Mouse (Mus musculus): ENCODE results near the gene Capn15. TPM values are rescaled to one million over a fixed set of nuclear protein-coding genes. Genes with fewer than 3 reads are reported as not detected.
A peak's percentile ranks its signal among the peaks of the same experiment; 100 is the strongest.

Gene Capn15
- 10 to 100 TPM; 15.8 to 16.2 TPM for total RNA-seq (2021)
- long read RNA-seq, experiment 1, full-length matches to known transcripts = 1 of 7 reads
- long read RNA-seq, experiment 1, partial matches to known transcripts = 3 of 7 reads
- long read RNA-seq, experiment 1, other reads (novel, unspliced or antisense) = 3 of 7 reads
- long read RNA-seq, experiment 2, full-length matches to known transcripts = 3 of 10 reads
- long read RNA-seq, experiment 2, partial matches to known transcripts = 2 of 10 reads
- long read RNA-seq, experiment 2, other reads (novel, unspliced or antisense) = 5 of 10 reads

GRCm38 (mm10) chr17:25985306-25986294 lies at the start of gene Capn15:
Capn15 (minus strand) TSS chr17:25985796.
- peak; percentile 94 for DNase-seq

GRCm38 (mm10) chr17:26032037-26032436 lies 46.4 kb upstream of the Capn15 start:
- DNase-seq = no peak

- DNase-seq = no peak
Observed at GRCm38 (mm10) chr17:26031583-26031982, 46.0 kb upstream of the Capn15 start.

GRCm38 (mm10) chr17:26028261-26028660 lies 42.7 kb upstream of the Capn15 start:
- DNase-seq = no peak

GRCm38 (mm10) chr17:26024674-26025073 lies 39.1 kb upstream of the Capn15 start:
- DNase-seq = no peak

- DNase-seq = no peak
Observed at GRCm38 (mm10) chr17:26023966-26024365, 38.4 kb upstream of the Capn15 start.

GRCm38 (mm10) chr17:26023181-26023580 lies 37.6 kb upstream of the Capn15 start:
- no peak for DNase-seq

GRCm38 (mm10) chr17:26021728-26022341 lies 36.2 kb upstream of the Capn15 start:
- DNase-seq = no peak

- no peak for DNase-seq
Observed at GRCm38 (mm10) chr17:26020848-26021347, 35.3 kb upstream of the Capn15 start.

- DNase-seq = no peak
Observed at GRCm38 (mm10) chr17:26018388-26018787, 32.8 kb upstream of the Capn15 start.

GRCm38 (mm10) chr17:26017949-26018348 lies 32.4 kb upstream of the Capn15 start:
- no peak for DNase-seq

GRCm38 (mm10) chr17:26017021-26017420 lies 31.4 kb upstream of the Capn15 start:
- DNase-seq = no peak

GRCm38 (mm10) chr17:26013711-26014110 lies 28.1 kb upstream of the Capn15 start:
- DNase-seq = no peak

- DNase-seq = peak; percentile 81
Observed at GRCm38 (mm10) chr17:26011841-26012460, 26.4 kb upstream of the Capn15 start.

- peak; percentile 85 for DNase-seq
Observed at GRCm38 (mm10) chr17:26009540-26009939, 23.9 kb upstream of the Capn15 start.

GRCm38 (mm10) chr17:26008787-26009186 lies 23.2 kb upstream of the Capn15 start:
- no peak for DNase-seq

GRCm38 (mm10) chr17:26008331-26008730 lies 22.7 kb upstream of the Capn15 start:
- DNase-seq = no peak

- DNase-seq = no peak
Observed at GRCm38 (mm10) chr17:26007646-26008045, 22.1 kb upstream of the Capn15 start.

GRCm38 (mm10) chr17:26005731-26006450 lies 20.3 kb upstream of the Capn15 start:
- no peak for DNase-seq

- DNase-seq = no peak
Observed at GRCm38 (mm10) chr17:26004711-26005110, 19.1 kb upstream of the Capn15 start.

GRCm38 (mm10) chr17:26003864-26004263 lies 18.3 kb upstream of the Capn15 start:
- DNase-seq = no peak

Measured in adrenal gland, postnatal 10 days (tissue).